Mouse (Mus musculus) heart, embryonic 11.5 days (tissue): ENCODE measurements around the gene Sdr16c6. TPM values are rescaled to one million over a fixed set of nuclear protein-coding genes. Genes with fewer than 3 reads are reported as not detected.

Source experiments
- ATAC-seq: fragments of 200-750 bp; cut with Nextera tagmentation; replicated peaks from 2 replicates; pipeline ENCODE4 v1.8.0; 2017; ENCODE audit warnings: moderate library complexity; ENCODE audit not compliant: insufficient number of reproducible peaks, low FRiP score, low TSS enrichment
- H3K27ac ChIP-seq: fragments of 300-500 bp; sonication (generic); 2 replicates; pipeline ENCODE4 v1.5.1; 2014; ENCODE audit warnings: mild to moderate bottlenecking, low read depth, low read length
- H3K27me3 ChIP-seq: fragments of 300-500 bp; sonication (generic); 2 replicates; pipeline ENCODE4 v1.6.1; 2014; ENCODE audit warnings: mild to moderate bottlenecking, low read length, mixed read lengths; ENCODE audit not compliant: control insufficient read depth, insufficient read depth
- H3K36me3 ChIP-seq: fragments of 300-500 bp; sonication (generic); 2 replicates; pipeline ENCODE4 v1.6.1; 2014; ENCODE audit warnings: mild to moderate bottlenecking, low read length, moderate library complexity, mixed read lengths; ENCODE audit not compliant: control insufficient read depth, insufficient read depth
- H3K4me1 ChIP-seq: fragments of 300-500 bp; sonication (generic); 2 replicates; pipeline ENCODE4 v1.6.1; 2014; ENCODE audit warnings: low read length; ENCODE audit not compliant: control insufficient read depth, insufficient read depth
- H3K4me2 ChIP-seq: fragments of 300-500 bp; sonication (generic); 2 replicates; pipeline ENCODE4 v1.6.1; 2014; ENCODE audit warnings: mild to moderate bottlenecking, moderate library complexity
- H3K4me3 ChIP-seq: fragments of 300-500 bp; sonication (generic); 2 replicates; pipeline ENCODE4 v1.5.1; 2014; ENCODE audit warnings: low read depth, low read length
- H3K9ac ChIP-seq: fragments of 300-500 bp; sonication (generic); 2 replicates; pipeline ENCODE4 v1.6.1; 2014; ENCODE audit warnings: mild to moderate bottlenecking, low read depth, low read length, moderate library complexity
- H3K9me3 ChIP-seq: fragments of 300-500 bp; sonication (generic); replicated peaks from 2 replicates; pipeline ENCODE4 v1.6.1; 2016; ENCODE audit warnings: low read length; ENCODE audit not compliant: control insufficient read depth
- WGBS: fragments of 180-500 bp; shearing (Covaris S2); extraction: QIAGEN DNeasy Blood & Tissue Kit; methylation state at CpG from one replicate; pipeline ENCODE4 v1.1.7; 2014; ENCODE audit not compliant: insufficient replicate concordance; 5-methylcytosine and 5-hydroxymethylcytosine counted together
- polyA plus RNA-seq: library from polyadenylated mRNA; unstranded; fragments of >200 nt; fragmentation: Nextera tagmentation; extraction: Ambion mirVana; gene quantifications from 2 replicates; pipeline ENCODE4 v1.2.1, GENCODE M21; 2014

Sdr16c6 gene
- polyA plus RNA-seq: not detected in 2 replicates

GRCm38 (mm10) chr4:4077372-4077771 is at the start of gene Sdr16c6:
Gene Sdr16c6, minus strand, starts transcription at chr4:4077522.
- Histone ChIP-seq H3K36me3 (no peaks in the 10 kb centered on the region), H3K4me1 (no peaks in the 10 kb centered on the region), H3K4me3 (no peak within 1 kb of the TSS), H3K4me2 (no peak within 1 kb of the TSS), H3K27ac (no peak within 1 kb of the TSS), H3K9me3 (no peaks in the 10 kb centered on the region), H3K27me3 (no peaks in the 10 kb centered on the region), H3K9ac (no peak within 1 kb of the TSS)
- 75% methylated on average over 3 of the region's 3 CpGs for WGBS
- no peak for ATAC-seq

- no peaks in the 10 kb centered on the region for H3K27me3 ChIP-seq
- no peak overlapping the region for H3K4me2 ChIP-seq
- H3K9ac ChIP-seq: no peak overlapping the region
- H3K9me3 ChIP-seq: no peaks in the 10 kb centered on the region
- no peak overlapping the region for H3K4me3 ChIP-seq
- ATAC-seq: no peak
- H3K4me1 ChIP-seq: no peaks in the 10 kb centered on the region
- no peaks in the 10 kb centered on the region for H3K36me3 ChIP-seq
- H3K27ac ChIP-seq: no peak overlapping the region
Measured at GRCm38 (mm10) chr4:4080180-4080579, 2.9 kb upstream of the Sdr16c6 start.

- Histone ChIP-seq H3K9me3 (no peaks in the 10 kb centered on the region), H3K4me3 (no peak overlapping the region), H3K9ac (no peak overlapping the region), H3K4me1 (no peaks in the 10 kb centered on the region), H3K27ac (no peak overlapping the region), H3K36me3 (no peaks in the 10 kb centered on the region), H3K27me3 (no peaks in the 10 kb centered on the region), H3K4me2 (no peak overlapping the region)
- 69% methylated on average over 3 of the region's 3 CpGs for WGBS
- ATAC-seq: no peak
Measured at GRCm38 (mm10) chr4:4079132-4079531, 1.8 kb upstream of the Sdr16c6 start.

- H3K4me2 ChIP-seq: no peak overlapping the region
- ATAC-seq: no peak
- H3K9me3 ChIP-seq: no peaks in the 10 kb centered on the region
- 90% methylated on average over 2 of the region's 2 CpGs for whole genome bisulfite sequencing
- no peak overlapping the region for H3K4me3 ChIP-seq
- no peaks in the 10 kb centered on the region for H3K27me3 ChIP-seq
- no peak overlapping the region for H3K9ac ChIP-seq
- no peak overlapping the region for H3K27ac ChIP-seq
- no peaks in the 10 kb centered on the region for H3K4me1 ChIP-seq
- H3K36me3 ChIP-seq: no peaks in the 10 kb centered on the region
Measured at GRCm38 (mm10) chr4:4076001-4076400, 1.3 kb downstream of the Sdr16c6 start.

Other genes with a start within 250 kb of the Sdr16c6 start
- 651 and 711 TPM in 2 replicates for gene Gm11808, start 103.9 kb downstream of the Sdr16c6 start, polyA plus RNA-seq